Mouse (Mus musculus) kidney, postnatal 4 days (tissue): ENCODE results near the gene 5730522E02Rik.
"Not testable (repeated sequence)": the region's sequence is repeated elsewhere in the genome, so short reads cannot be mapped to it uniquely, and the experiment has no call there.

Experiments used
- DNase-seq, 2 experiments: peaks; one replicate each; pipeline ENCODE4 v3.0.0; 2021; ENCODE audit warnings: mixed read lengths in 2 of 2

The 5730522E02Rik gene

GRCm38 (mm10) chr11:26210582-26211180 is at the start of gene 5730522E02Rik:
Gene 5730522E02Rik, minus strand, starts transcription at chr11:26210763.
- DNase-seq = no peak

- DNase-seq = no peak
Observed at GRCm38 (mm10) chr11:26236540-26236939, 26.0 kb upstream of the 5730522E02Rik start.

GRCm38 (mm10) chr11:26229895-26230294 is 19.3 kb upstream of the 5730522E02Rik start:
- DNase-seq = no peak

- not testable (repeated sequence) for DNase-seq
Observed at GRCm38 (mm10) chr11:26213643-26214042, 3.1 kb upstream of the 5730522E02Rik start.

- peak; percentile 72 to 81 for DNase-seq
Observed at GRCm38 (mm10) chr11:26209811-26210581, 567 bp downstream of the 5730522E02Rik start.

- DNase-seq = no peak
Observed at GRCm38 (mm10) chr11:26203466-26203865, 7.1 kb downstream of the 5730522E02Rik start.

GRCm38 (mm10) chr11:26202842-26203241 is 7.7 kb downstream of the 5730522E02Rik start:
- DNase-seq = no peak

- DNase-seq = no peak
Observed at GRCm38 (mm10) chr11:26201778-26202097, 8.8 kb downstream of the 5730522E02Rik start.

- peak; percentile 55 to 64 for DNase-seq
Observed at GRCm38 (mm10) chr11:26200970-26201777, 9.4 kb downstream of the 5730522E02Rik start.

- DNase-seq = no peak
Observed at GRCm38 (mm10) chr11:26195468-26195867, 15.1 kb downstream of the 5730522E02Rik start.

GRCm38 (mm10) chr11:26187231-26187967 is 23.2 kb downstream of the 5730522E02Rik start:
- DNase-seq = no peak

GRCm38 (mm10) chr11:26170572-26170971 is 40.0 kb downstream of the 5730522E02Rik start:
- no peak for DNase-seq

- no peak for DNase-seq
Observed at GRCm38 (mm10) chr11:26167609-26167971, 43.0 kb downstream of the 5730522E02Rik start.

GRCm38 (mm10) chr11:26166966-26167608 is 43.5 kb downstream of the 5730522E02Rik start:
- no peak for DNase-seq

- DNase-seq = no peak
Observed at GRCm38 (mm10) chr11:26164651-26165259, 45.8 kb downstream of the 5730522E02Rik start.

- no peak for DNase-seq
Observed at GRCm38 (mm10) chr11:26161354-26161753, 49.2 kb downstream of the 5730522E02Rik start.

- no peak for DNase-seq
Observed at GRCm38 (mm10) chr11:26159033-26159432, 51.5 kb downstream of the 5730522E02Rik start.

GRCm38 (mm10) chr11:26140024-26140423 is 70.5 kb downstream of the 5730522E02Rik start:
- no peak for DNase-seq

GRCm38 (mm10) chr11:26138013-26138412 is 72.5 kb downstream of the 5730522E02Rik start:
- no peak for DNase-seq

GRCm38 (mm10) chr11:26130911-26131310 is 79.7 kb downstream of the 5730522E02Rik start:
- DNase-seq = peak; percentile 4 to 11

- no peak for DNase-seq
Observed at GRCm38 (mm10) chr11:26129054-26129453, 81.5 kb downstream of the 5730522E02Rik start.

- no peak for DNase-seq
Observed at GRCm38 (mm10) chr11:26128385-26128784, 82.2 kb downstream of the 5730522E02Rik start.
